Mouse (Mus musculus): ENCODE results near the gene Trappc6b. TPM values are rescaled to one million over a fixed set of nuclear protein-coding genes. Genes with fewer than 3 reads are reported as not detected.

The Trappc6b gene
- total RNA-seq (2012; rRNA removed) (40.9 and 46.6 TPM in 2 replicates), total RNA-seq (2014; rRNA removed) (42.6 and 47.0 TPM in 2 replicates), polyA plus RNA-seq (2012; ENCODE audit: insufficient read length, low read depth) (67.8 and 72.7 TPM in 2 replicates)

GRCm38 (mm10) chr12:59060993-59061595 is at the start of gene Trappc6b:
Gene Trappc6b, minus strand, starts transcription at chr12:59061472.
- DNase-seq (ENCODE audit: extremely low read depth), result peak; percentile 77
- H3K27ac ChIP-seq (ENCODE audit: insufficient read depth, low read depth), result peak within 1 kb of the TSS; percentile 77
- H3K4me2 ChIP-seq (ENCODE audit: insufficient read depth, low read depth, poor library complexity, severe bottlenecking), result peak within 1 kb of the TSS; percentile 100
- dilution Hi-C loops (cut with MboI; ENCODE audit: extremely low pct_ligation_motif_present, extremely low pct_unique_long_range_greater_than_20kb, low sequenced_read_pairs), result no loop called here
- peaks cover 50% of the 10 kb centered on the region for H3K79me2 ChIP-seq (replicated peaks; ENCODE audit: control insufficient read depth, extremely low read depth, insufficient read depth, poor library complexity, severe bottlenecking)
- TF ChIP-seq MXI1 (IDR thresholded peaks at IDR 0.05; ENCODE audit: low read depth, low read length), result peak; percentile 83; the same call in 1 of the 2 replicates
- TF ChIP-seq POLR2AphosphoS2 (IDR thresholded peaks at IDR 0.05; ENCODE audit: low read depth, low read length), result peak; percentile 80; the same call in 1 of the 2 replicates
- 0 out of 2 replicates have a peak, but pooled peaks have one; percentile 57 for TF ChIP-seq MEF2A (IDR thresholded peaks at IDR 0.05; ENCODE audit: borderline replicate concordance, low read depth, low read length)
- TF ChIP-seq CHD2 (IDR thresholded peaks at IDR 0.05; ENCODE audit: low read length), result no peak
- TF ChIP-seq POLR2A (IDR thresholded peaks at IDR 0.05; ENCODE audit: low read depth, low read length), result peak; percentile 95
- TF ChIP-seq MAX (IDR thresholded peaks at IDR 0.05; ENCODE audit: low read length), result peak; percentile 65
- 0 out of 2 replicates have a peak, but pooled peaks have one; percentile 4 for TF ChIP-seq NRF1 (IDR thresholded peaks at IDR 0.05; ENCODE audit: low read depth, low read length)
- TF ChIP-seq ELF1 (IDR thresholded peaks at IDR 0.05; ENCODE audit: low read depth, low read length), result peak; percentile 90
- no peak for TF ChIP-seq CHD1 (IDR thresholded peaks at IDR 0.05; ENCODE audit: low read depth, low read length)
- TF ChIP-seq ZNF384 (IDR thresholded peaks at IDR 0.05; ENCODE audit: low read depth, low read length), result no peak
- TF ChIP-seq ZMIZ1 (IDR thresholded peaks at IDR 0.05; ENCODE audit: low read depth, low read length), result peak; percentile 95
- TF ChIP-seq BHLHE40 (IDR thresholded peaks at IDR 0.05; ENCODE audit: low read depth, low read length), result no peak
- TF ChIP-seq TCF12 (IDR thresholded peaks at IDR 0.05; ENCODE audit: low read depth, low read length), result peak; percentile 85
- 0 out of 2 replicates have a peak, but pooled peaks have one; percentile 50 for TF ChIP-seq KAT2A (IDR thresholded peaks at IDR 0.05; ENCODE audit: insufficient replicate concordance, low read length)
- peak in 1 of 2 experiments; percentile 19; a peak in 1 of 4 replicates for TF ChIP-seq CTCF (conservative IDR thresholded peaks at IDR 0.05 in 1 of 2, IDR thresholded peaks at IDR 0.05 in 1 of 2; ENCODE audit: low read depth in 2 of 2, low read length in 2 of 2)
- no peak for TF ChIP-seq IRF4 (IDR thresholded peaks at IDR 0.05; ENCODE audit: low read depth, low read length)
- TF ChIP-seq SIN3A (IDR thresholded peaks at IDR 0.05; ENCODE audit: low read length), result peak; percentile 76; the same call in 1 of the 2 replicates
- no peak for TF ChIP-seq ZC3H11A (IDR thresholded peaks at IDR 0.05; ENCODE audit: low read depth, low read length)
- TF ChIP-seq MYC (IDR thresholded peaks at IDR 0.05; ENCODE audit: low read depth, low read length), result no peak
- TF ChIP-seq NELFE (IDR thresholded peaks at IDR 0.05; ENCODE audit: low read depth, low read length), result peak; percentile 94
- no peak for TF ChIP-seq PAX5 (IDR thresholded peaks at IDR 0.05; ENCODE audit: low read length)
- TF ChIP-seq HCFC1 (IDR thresholded peaks at IDR 0.05; ENCODE audit: low read depth, low read length), result peak; percentile 77
- H3K9me3 ChIP-seq (replicated peaks; ENCODE audit: low read length), result no peaks in the 10 kb centered on the region
- H3K9ac ChIP-seq (ENCODE audit: insufficient read depth, low read depth), result peak within 1 kb of the TSS; percentile 92
- in situ Hi-C loops (cut with MboI; ENCODE audit: low pct_ligation_motif_present, low pct_unique_long_range_greater_than_20kb, low sequenced_read_pairs), result loop anchor here (25.0 kb wide), 1 partner anchor 151 kb away; the partner anchor contains the start of gene Fbxo33
- peaks cover 5 to 25% of the 10 kb centered on the region in 2 experiments for H3K36me3 ChIP-seq (replicated peaks in 1 of 2; ENCODE audit: control insufficient read depth in 1 of 2, insufficient read depth in 1 of 2, low read length in 1 of 2)
- H3K4me1 ChIP-seq (ENCODE audit: control insufficient read depth in 1 of 2, insufficient read depth in 2 of 2), result peaks cover 7 to 42% of the 10 kb centered on the region in 2 experiments
- no peaks in the 10 kb centered on the region for H3K27me3 ChIP-seq (replicated peaks)
- peak within 1 kb of the TSS; percentile 76 to 88 (median 77) for H3K4me3 ChIP-seq (replicated peaks in 1 of 3; ENCODE audit: low read depth in 2 of 3, low read length in 2 of 3, poor library complexity in 1 of 3)
